Mouse (Mus musculus): ENCODE results near the gene Cops9. TPM values are rescaled to one million over a fixed set of nuclear protein-coding genes. Genes with fewer than 3 reads are reported as not detected.

Cops9 gene
- polyA plus RNA-seq, 1 experiment from 2014 or later = 436 TPM

DNA sequence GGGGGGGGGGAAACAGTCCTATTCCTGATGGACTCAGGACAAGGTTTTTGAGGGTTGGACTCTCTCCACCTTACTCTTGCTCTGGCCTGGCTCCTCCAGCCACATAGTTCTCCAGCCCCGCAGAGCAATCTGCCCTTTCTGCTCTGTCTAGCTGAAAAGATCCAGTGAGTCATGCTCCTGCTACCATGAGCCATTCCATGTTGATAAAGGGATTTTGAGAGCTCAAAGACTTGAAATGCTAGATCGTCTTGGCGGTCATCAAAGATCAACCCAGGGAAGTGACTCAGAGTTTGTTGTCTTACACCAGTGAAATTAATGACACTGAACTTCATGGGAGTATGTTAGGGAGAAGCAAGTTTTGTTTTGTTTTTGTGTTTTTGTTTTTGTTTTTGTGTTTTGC is 27.6 kb upstream of the Cops9 start:
- Histone ChIP-seq H3K4me3 (no peak overlapping the region), H3K36me3 (no peaks in the 10 kb centered on the region), H3K27me3 (no peaks in the 10 kb centered on the region), H3K4me1 (replicated peaks) (no peaks in the 10 kb centered on the region), H3K4me2 (no peak overlapping the region), H3K9me3 (replicated peaks) (no peaks in the 10 kb centered on the region), H3K27ac (no peak overlapping the region), H3K9ac (no peak overlapping the region)
- no peak for ATAC-seq (replicated peaks; ENCODE audit: insufficient number of reproducible peaks, insufficient read depth, low FRiP score, low read depth)
- WGBS = 82% methylated on average over 3 of the region's 3 CpGs

- WGBS = 56% methylated on average over 6 of the region's 6 CpGs
- Histone ChIP-seq H3K9ac (no peak overlapping the region), H3K9me3 (replicated peaks) (no peaks in the 10 kb centered on the region), H3K4me2 (no peak overlapping the region), H3K27ac (no peak overlapping the region), H3K4me1 (replicated peaks) (no peaks in the 10 kb centered on the region), H3K27me3 (no peaks in the 10 kb centered on the region), H3K4me3 (no peak overlapping the region), H3K36me3 (no peaks in the 10 kb centered on the region)
- ATAC-seq (replicated peaks; ENCODE audit: insufficient number of reproducible peaks, insufficient read depth, low FRiP score, low read depth) = no peak
Observed at GRCm38 (mm10) chr1:92667106-92667505, 25.3 kb upstream of the Cops9 start.

- 42% methylated on average over 5 of the region's 5 CpGs for WGBS
- ATAC-seq (replicated peaks; ENCODE audit: insufficient number of reproducible peaks, insufficient read depth, low FRiP score, low read depth) = no peak
Observed at GRCm38 (mm10) chr1:92659392-92659791, 17.6 kb upstream of the Cops9 start.

DNA sequence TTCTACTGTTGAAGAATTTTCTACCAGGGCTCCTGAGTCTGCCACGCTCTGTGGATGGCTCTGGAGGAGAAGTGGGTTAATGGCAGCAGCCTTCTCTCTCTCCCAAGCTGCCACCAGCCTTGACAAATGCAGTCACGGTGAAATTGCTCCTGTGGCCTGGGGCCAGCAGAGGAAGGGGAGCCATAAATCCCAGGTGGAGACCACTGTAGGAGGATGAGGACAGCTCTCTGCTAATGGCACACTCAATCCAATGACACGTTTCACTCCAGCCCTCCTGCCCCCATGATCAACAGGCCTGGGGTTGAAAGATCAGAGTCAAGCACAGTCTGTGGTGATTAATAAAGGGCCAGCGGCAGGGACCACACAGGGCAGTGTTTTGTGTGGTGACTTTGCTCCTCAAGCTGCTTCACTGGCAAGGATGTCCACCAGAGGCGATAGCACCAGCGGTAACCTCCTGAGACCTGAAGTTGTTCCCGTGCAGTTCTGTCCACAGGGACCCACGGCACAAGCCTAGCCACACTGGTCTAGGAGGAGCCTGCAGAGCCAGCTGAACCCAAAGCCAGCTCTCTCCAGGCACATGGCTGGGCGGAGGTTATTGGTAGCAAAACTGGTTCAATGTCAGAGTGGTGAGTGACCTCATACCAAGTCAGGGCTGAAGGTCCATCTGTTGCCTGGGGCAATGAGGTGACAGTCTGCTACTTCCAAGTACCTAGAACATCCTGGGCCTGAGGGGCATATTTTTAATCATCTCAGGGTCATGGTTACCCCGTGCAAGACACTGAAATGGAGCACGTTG is 15.4 kb upstream of the Cops9 start:
- no peak overlapping the region for H3K9ac ChIP-seq
- no peak overlapping the region for H3K4me2 ChIP-seq
- no peak for ATAC-seq (replicated peaks; ENCODE audit: insufficient number of reproducible peaks, insufficient read depth, low FRiP score, low read depth)
- H3K27me3 ChIP-seq = peaks cover 22% of the 10 kb centered on the region; the same call in 1 of the 2 replicates
- no peaks in the 10 kb centered on the region for H3K4me1 ChIP-seq (replicated peaks)
- no peak overlapping the region for H3K27ac ChIP-seq
- H3K36me3 ChIP-seq = no peaks in the 10 kb centered on the region
- 74% methylated on average over 11 of the region's 11 CpGs for WGBS
- no peaks in the 10 kb centered on the region for H3K9me3 ChIP-seq (replicated peaks)
- H3K4me3 ChIP-seq = no peak overlapping the region

More at GRCm38 (mm10) chr1:92659392-92659791, 17.6 kb upstream of the Cops9 start:
- H3K9me3 ChIP-seq (replicated peaks) = no peaks in the 10 kb centered on the region
- no peaks in the 10 kb centered on the region for H3K4me1 ChIP-seq (replicated peaks)
- H3K9ac ChIP-seq = no peak overlapping the region
- H3K27ac ChIP-seq = no peak overlapping the region
- H3K36me3 ChIP-seq = no peaks in the 10 kb centered on the region
- H3K4me2 ChIP-seq = no peak overlapping the region
- H3K4me3 ChIP-seq = no peak overlapping the region
- peaks cover 17% of the 10 kb centered on the region; the same call in 1 of the 2 replicates for H3K27me3 ChIP-seq

GRCm38 (mm10) chr1:92654676-92655075 is 12.9 kb upstream of the Cops9 start:
- ATAC-seq (replicated peaks; ENCODE audit: insufficient number of reproducible peaks, insufficient read depth, low FRiP score, low read depth) = no peak
- 50% methylated on average over 2 of the region's 2 CpGs for WGBS
- H3K27me3 ChIP-seq = peaks cover 17% of the 10 kb centered on the region; the same call in 1 of the 2 replicates
- no peak overlapping the region for H3K9ac ChIP-seq
- no peaks in the 10 kb centered on the region for H3K9me3 ChIP-seq (replicated peaks)
- no peak overlapping the region for H3K27ac ChIP-seq
- no peaks in the 10 kb centered on the region for H3K4me1 ChIP-seq (replicated peaks)
- no peaks in the 10 kb centered on the region for H3K36me3 ChIP-seq
- no peak overlapping the region for H3K4me2 ChIP-seq
- H3K4me3 ChIP-seq = no peak overlapping the region

GRCm38 (mm10) chr1:92653179-92653578 is 11.4 kb upstream of the Cops9 start:
- Histone ChIP-seq H3K4me3 (no peak overlapping the region), H3K27me3 (peaks cover 17% of the 10 kb centered on the region; the same call in 1 of the 2 replicates), H3K27ac (no peak overlapping the region), H3K9me3 (replicated peaks) (no peaks in the 10 kb centered on the region), H3K4me1 (replicated peaks) (no peaks in the 10 kb centered on the region), H3K4me2 (no peak overlapping the region), H3K9ac (no peak overlapping the region), H3K36me3 (no peaks in the 10 kb centered on the region)
- WGBS = 88% methylated on average over 3 of the region's 3 CpGs
- ATAC-seq (replicated peaks; ENCODE audit: insufficient number of reproducible peaks, insufficient read depth, low FRiP score, low read depth) = no peak

DNA sequence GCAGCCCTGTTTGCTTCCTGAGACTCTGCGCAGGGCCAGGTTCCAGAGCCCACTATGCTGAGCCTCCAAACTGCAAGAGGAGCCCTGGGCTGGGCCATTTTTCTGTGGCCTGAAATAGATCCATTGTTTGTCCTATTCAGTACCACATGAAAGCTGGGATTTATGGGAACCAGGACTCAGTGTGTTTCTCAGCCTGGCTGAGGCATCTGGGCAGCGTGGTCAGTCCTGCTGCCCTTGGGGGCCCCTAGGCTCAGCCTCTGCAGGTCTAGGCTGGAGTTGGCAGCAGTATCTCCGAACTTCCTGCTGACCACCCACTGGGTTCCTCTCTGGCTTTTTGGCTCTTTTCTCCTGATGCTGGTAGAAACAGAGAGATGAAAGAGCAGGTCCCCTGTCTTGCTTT is 9.7 kb upstream of the Cops9 start:
- WGBS = 62% methylated on average over 3 of the region's 3 CpGs
- H3K9ac ChIP-seq = no peak overlapping the region
- no peak overlapping the region for H3K27ac ChIP-seq
- H3K36me3 ChIP-seq = no peaks in the 10 kb centered on the region
- no peak overlapping the region for H3K4me2 ChIP-seq
- H3K27me3 ChIP-seq = peaks cover 22% of the 10 kb centered on the region
- peaks cover 6% of the 10 kb centered on the region for H3K4me1 ChIP-seq (replicated peaks)
- H3K4me3 ChIP-seq = no peak overlapping the region
- no peaks in the 10 kb centered on the region for H3K9me3 ChIP-seq (replicated peaks)
- no peak for ATAC-seq (replicated peaks; ENCODE audit: insufficient number of reproducible peaks, insufficient read depth, low FRiP score, low read depth)

GRCm38 (mm10) chr1:92648673-92649072 is 6.9 kb upstream of the Cops9 start, which contains the start of gene Otos:
Otos (minus strand) TSS chr1:92648841.
- H3K9me3 ChIP-seq (replicated peaks) = no peaks in the 10 kb centered on the region
- peaks cover 6% of the 10 kb centered on the region for H3K4me1 ChIP-seq (replicated peaks)
- peak within 1 kb of the TSS; percentile 17; the same call in 1 of the 2 replicates for H3K4me2 ChIP-seq
- H3K4me3 ChIP-seq = no peak within 1 kb of the TSS
- 24% methylated on average over 8 of the region's 8 CpGs for WGBS
- no peaks in the 10 kb centered on the region for H3K36me3 ChIP-seq
- H3K27me3 ChIP-seq = peaks cover 15% of the 10 kb centered on the region
- no peak for ATAC-seq (replicated peaks; ENCODE audit: insufficient number of reproducible peaks, insufficient read depth, low FRiP score, low read depth)
- no peak within 1 kb of the TSS for H3K9ac ChIP-seq
- no peak within 1 kb of the TSS for H3K27ac ChIP-seq

- Histone ChIP-seq H3K27me3 (peaks cover 12% of the 10 kb centered on the region), H3K27ac (no peak overlapping the region), H3K4me3 (no peak overlapping the region), H3K36me3 (no peaks in the 10 kb centered on the region), H3K9me3 (replicated peaks) (no peaks in the 10 kb centered on the region), H3K4me1 (replicated peaks) (peaks cover 6% of the 10 kb centered on the region), H3K4me2 (peak overlapping the region; percentile 17; the same call in 1 of the 2 replicates), H3K9ac (no peak overlapping the region)
- no peak for ATAC-seq (replicated peaks; ENCODE audit: insufficient number of reproducible peaks, insufficient read depth, low FRiP score, low read depth)
- 42% methylated on average over 10 of the region's 10 CpGs for WGBS
Observed at GRCm38 (mm10) chr1:92648197-92648596, 6.4 kb upstream of the Cops9 start.

- WGBS = 7% methylated on average over 8 of the region's 8 CpGs
- ATAC-seq (replicated peaks; ENCODE audit: insufficient number of reproducible peaks, insufficient read depth, low FRiP score, low read depth) = no peak; the same call in 1 of the 2 replicates
- no peaks in the 10 kb centered on the region for H3K9me3 ChIP-seq (replicated peaks)
- peaks cover 12% of the 10 kb centered on the region for H3K27me3 ChIP-seq
- H3K4me2 ChIP-seq = peak overlapping the region; percentile 17; the same call in 1 of the 2 replicates
- no peak overlapping the region for H3K9ac ChIP-seq
- H3K27ac ChIP-seq = no peak overlapping the region
- H3K4me3 ChIP-seq = no peak overlapping the region
- peaks cover 6% of the 10 kb centered on the region for H3K4me1 ChIP-seq (replicated peaks)
- no peaks in the 10 kb centered on the region for H3K36me3 ChIP-seq
Observed at GRCm38 (mm10) chr1:92647752-92648151, 6.0 kb upstream of the Cops9 start.

GRCm38 (mm10) chr1:92647026-92647425 is 5.2 kb upstream of the Cops9 start:
- H3K9ac ChIP-seq = no peak overlapping the region
- peaks cover 12% of the 10 kb centered on the region for H3K4me1 ChIP-seq (replicated peaks)
- no peak overlapping the region for H3K27ac ChIP-seq
- no peaks in the 10 kb centered on the region for H3K9me3 ChIP-seq (replicated peaks)
- ATAC-seq (replicated peaks; ENCODE audit: insufficient number of reproducible peaks, insufficient read depth, low FRiP score, low read depth) = no peak
- no peaks in the 10 kb centered on the region for H3K36me3 ChIP-seq
- peaks cover 9% of the 10 kb centered on the region for H3K27me3 ChIP-seq
- no peak overlapping the region for H3K4me2 ChIP-seq
- 60% methylated on average over 4 of the region's 4 CpGs for WGBS
- no peak overlapping the region for H3K4me3 ChIP-seq

GRCm38 (mm10) chr1:92646601-92647000 is 4.8 kb upstream of the Cops9 start:
- peaks cover 9% of the 10 kb centered on the region for H3K27me3 ChIP-seq
- H3K9me3 ChIP-seq (replicated peaks) = no peaks in the 10 kb centered on the region
- no peak overlapping the region for H3K4me3 ChIP-seq
- H3K4me2 ChIP-seq = no peak overlapping the region
- peaks cover 13% of the 10 kb centered on the region for H3K4me1 ChIP-seq (replicated peaks)
- WGBS = 70% methylated on average over 7 of the region's 7 CpGs
- H3K9ac ChIP-seq = no peak overlapping the region
- H3K27ac ChIP-seq = no peak overlapping the region
- ATAC-seq (replicated peaks; ENCODE audit: insufficient number of reproducible peaks, insufficient read depth, low FRiP score, low read depth) = no peak
- no peaks in the 10 kb centered on the region for H3K36me3 ChIP-seq
